Mouse (Mus musculus) right cerebral cortex, postnatal 10 days (tissue): ENCODE results near the gene Cyp2c50.
"Not testable (repeated sequence)": the region's sequence is repeated elsewhere in the genome, so short reads cannot be mapped to it uniquely, and the experiment has no call there.

Source experiments
- DNase-seq, 2 experiments: peaks; one replicate each; pipeline ENCODE4 v3.0.0; 2021; ENCODE audit warnings: low spot score in 2 of 2

Gene Cyp2c50

GRCm38 (mm10) chr19:40089421-40089820 lies at the start of gene Cyp2c50:
Gene Cyp2c50 (plus strand): TSS chr19:40089688.
- not testable (repeated sequence) for DNase-seq

GRCm38 (mm10) chr19:40073701-40074100 lies 15.8 kb upstream of the Cyp2c50 start, which contains the start of gene Cyp2c54:
Gene Cyp2c54 (minus strand): TSS chr19:40073827.
- DNase-seq: no peak

GRCm38 (mm10) chr19:40088381-40088780 lies 1.1 kb upstream of the Cyp2c50 start:
- DNase-seq: no peak

- DNase-seq: no peak
These were observed 1.6 kb downstream of the Cyp2c50 start for GRCm38 (mm10) chr19:40091111-40091510.

- DNase-seq: not testable (repeated sequence)
These were observed 30.1 kb downstream of the Cyp2c50 start for GRCm38 (mm10) chr19:40119624-40120023.

GRCm38 (mm10) chr19:40125165-40125564 lies 35.7 kb downstream of the Cyp2c50 start:
- not testable (repeated sequence) for DNase-seq

- not testable (repeated sequence) for DNase-seq
These were observed 37.5 kb downstream of the Cyp2c50 start for GRCm38 (mm10) chr19:40126996-40127395.
